Mouse (Mus musculus) kidney, embryonic 15.5 days (tissue): ENCODE results near the gene Rhbg. TPM values are rescaled to one million over a fixed set of nuclear protein-coding genes. Genes with fewer than 3 reads are reported as not detected.

ENCODE experiments used
- ATAC-seq: fragments of 200-750 bp; cut with Nextera tagmentation; replicated peaks from 2 replicates; pipeline ENCODE4 v1.8.0; 2017; ENCODE audit warnings: moderate TSS enrichment; ENCODE audit not compliant: low FRiP score
- H3K27ac ChIP-seq: fragments of 300-500 bp; sonication (generic); 2 replicates; pipeline ENCODE4 v1.5.1; 2015; ENCODE audit warnings: mild to moderate bottlenecking, inconsistent platforms
- H3K27me3 ChIP-seq: fragments of 300-500 bp; sonication (generic); 2 replicates; pipeline ENCODE4 v1.6.1; 2015; ENCODE audit warnings: inconsistent platforms
- H3K36me3 ChIP-seq: fragments of 300-500 bp; sonication (generic); 2 replicates; pipeline ENCODE4 v1.6.1; 2015; ENCODE audit warnings: inconsistent platforms
- H3K4me1 ChIP-seq: fragments of 300-500 bp; sonication (generic); 2 replicates; pipeline ENCODE4 v1.6.1; 2015; ENCODE audit warnings: inconsistent platforms
- H3K4me2 ChIP-seq: fragments of 300-500 bp; sonication (generic); 2 replicates; pipeline ENCODE4 v1.6.1; 2015; ENCODE audit warnings: moderate library complexity, mild to moderate bottlenecking, inconsistent platforms
- H3K4me3 ChIP-seq: fragments of 300-500 bp; sonication (generic); replicated peaks from 2 replicates; pipeline ENCODE4 v1.5.1; 2015; ENCODE audit warnings: mild to moderate bottlenecking, inconsistent platforms
- H3K9ac ChIP-seq: fragments of 300-500 bp; sonication (generic); 2 replicates; pipeline ENCODE4 v1.6.1; 2015; ENCODE audit warnings: mild to moderate bottlenecking, inconsistent platforms
- H3K9me3 ChIP-seq: fragments of 300-500 bp; sonication (generic); replicated peaks from 2 replicates; pipeline ENCODE4 v1.6.1; 2016; ENCODE audit warnings: inconsistent platforms
- WGBS: fragments of 180-500 bp; shearing (Covaris S2); methylation state at CpG from one replicate; pipeline ENCODE4 v1.1.7; 2015; ENCODE audit warnings: mixed read lengths; 5-methylcytosine and 5-hydroxymethylcytosine counted together
- polyA plus RNA-seq: library from polyadenylated mRNA; unstranded; fragments of >200 nt; fragmentation: Nextera tagmentation; extraction: Ambion mirVana; gene quantifications from 2 replicates; pipeline ENCODE4 v1.2.1, GENCODE M21; 2015

Rhbg gene
- polyA plus RNA-seq, 1 experiment from 2014 or later, result 6.6 TPM

DNA sequence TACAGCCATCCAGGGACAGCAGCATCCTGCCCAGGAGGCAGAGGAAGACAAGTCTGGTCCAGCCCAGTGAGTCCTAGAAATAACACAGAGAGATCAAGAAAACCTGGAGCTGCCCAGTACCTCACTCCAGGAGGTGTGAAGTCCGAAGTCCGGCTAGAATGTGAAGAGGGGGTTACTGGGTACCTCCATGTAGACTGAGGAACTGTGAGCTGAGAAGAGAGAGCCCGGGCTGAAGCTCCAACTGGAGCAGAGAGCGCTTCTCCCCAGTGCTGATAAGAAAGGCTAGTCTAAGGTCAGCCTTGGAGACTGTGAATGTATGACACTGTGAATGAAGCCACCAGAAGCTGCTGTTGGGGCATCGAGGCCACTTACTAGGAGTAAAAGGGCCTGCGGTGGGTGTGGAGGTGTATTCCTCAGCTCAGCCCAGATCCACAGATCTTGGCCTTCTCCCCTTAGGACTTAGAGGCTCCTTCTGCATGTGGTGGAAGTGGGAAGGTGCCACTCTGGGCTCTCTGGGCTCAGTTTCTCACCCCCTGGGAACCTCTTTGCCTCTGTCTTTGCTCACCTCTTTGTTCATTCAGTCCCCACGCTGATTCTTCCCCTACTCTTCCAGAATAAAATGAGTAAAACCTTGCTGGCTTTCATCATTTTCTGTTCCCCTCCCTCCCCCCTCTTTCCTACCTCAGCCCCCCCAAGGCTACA is 50.4 kb downstream of the Rhbg start:
- H3K9me3 ChIP-seq, result no peaks in the 10 kb centered on the region
- H3K9ac ChIP-seq, result no peak overlapping the region
- H3K27me3 ChIP-seq, result peaks cover 100% of the 10 kb centered on the region
- H3K27ac ChIP-seq, result no peak overlapping the region
- H3K4me1 ChIP-seq, result peaks cover 15% of the 10 kb centered on the region
- no peak for ATAC-seq
- no peak overlapping the region for H3K4me2 ChIP-seq
- 1% methylated on average over 7 of the region's 7 CpGs for WGBS
- no peaks in the 10 kb centered on the region for H3K36me3 ChIP-seq
- H3K4me3 ChIP-seq, result no peak overlapping the region

DNA sequence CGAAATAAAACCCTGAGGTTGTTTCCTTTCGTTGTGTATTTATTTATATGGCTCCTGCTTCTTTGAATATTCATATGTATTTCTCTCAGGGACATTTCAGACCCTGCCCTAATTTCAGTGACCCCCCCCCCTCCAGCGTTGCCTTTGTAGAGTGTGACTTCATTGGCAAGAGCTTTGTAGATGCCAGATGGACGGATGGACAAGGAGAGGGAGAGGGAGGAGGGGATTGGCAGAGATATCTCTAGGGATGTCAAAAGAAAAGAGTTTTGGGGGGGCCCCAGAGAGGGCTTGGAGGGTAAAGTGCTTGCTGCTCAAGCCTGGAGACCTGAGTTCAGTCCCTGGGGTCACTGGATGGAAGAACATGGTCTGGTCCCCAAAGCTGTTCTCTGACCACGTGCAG is 51.1 kb downstream of the Rhbg start:
- no peak overlapping the region for H3K9ac ChIP-seq
- peaks cover 15% of the 10 kb centered on the region for H3K4me1 ChIP-seq
- H3K27ac ChIP-seq, result no peak overlapping the region
- ATAC-seq, result no peak
- no peak overlapping the region for H3K4me3 ChIP-seq
- H3K9me3 ChIP-seq, result no peaks in the 10 kb centered on the region
- H3K36me3 ChIP-seq, result no peaks in the 10 kb centered on the region
- peaks cover 100% of the 10 kb centered on the region for H3K27me3 ChIP-seq
- no peak overlapping the region for H3K4me2 ChIP-seq
- WGBS, result 13% methylated on average over 5 of the region's 5 CpGs

- Histone ChIP-seq H3K4me3 (no peak overlapping the region), H3K4me1 (peaks cover 15% of the 10 kb centered on the region), H3K27ac (no peak overlapping the region), H3K27me3 (peaks cover 100% of the 10 kb centered on the region), H3K4me2 (no peak overlapping the region), H3K9me3 (no peaks in the 10 kb centered on the region), H3K36me3 (no peaks in the 10 kb centered on the region), H3K9ac (no peak overlapping the region)
- whole genome bisulfite sequencing, result 4% methylated on average over 6 of the region's 6 CpGs
- ATAC-seq, result no peak
Measured at GRCm38 (mm10) chr3:88202986-88203385, 51.5 kb downstream of the Rhbg start.

GRCm38 (mm10) chr3:88201640-88202039 is 52.9 kb downstream of the Rhbg start:
- Histone ChIP-seq H3K4me1 (peaks cover 11% of the 10 kb centered on the region), H3K4me3 (no peak overlapping the region), H3K9ac (no peak overlapping the region), H3K4me2 (no peak overlapping the region), H3K36me3 (no peaks in the 10 kb centered on the region), H3K27me3 (peaks cover 100% of the 10 kb centered on the region), H3K27ac (no peak overlapping the region), H3K9me3 (no peaks in the 10 kb centered on the region)
- 14% methylated on average over 5 of the region's 5 CpGs for WGBS
- ATAC-seq, result no peak

- H3K36me3 ChIP-seq, result no peaks in the 10 kb centered on the region
- peak overlapping the region; percentile 35 for H3K4me3 ChIP-seq
- H3K9ac ChIP-seq, result 0 out of 2 replicates have a peak overlapping the region, but pooled peaks have one; percentile 3
- H3K27me3 ChIP-seq, result peaks cover 99% of the 10 kb centered on the region
- peak overlapping the region; percentile 53 for H3K4me2 ChIP-seq
- 1% methylated on average over 36 of the region's 37 CpGs for WGBS
- H3K9me3 ChIP-seq, result no peaks in the 10 kb centered on the region
- ATAC-seq, result no peak
- H3K27ac ChIP-seq, result no peak overlapping the region
- H3K4me1 ChIP-seq, result peaks cover 11% of the 10 kb centered on the region
Measured at GRCm38 (mm10) chr3:88200972-88201330, 53.6 kb downstream of the Rhbg start.

DNA sequence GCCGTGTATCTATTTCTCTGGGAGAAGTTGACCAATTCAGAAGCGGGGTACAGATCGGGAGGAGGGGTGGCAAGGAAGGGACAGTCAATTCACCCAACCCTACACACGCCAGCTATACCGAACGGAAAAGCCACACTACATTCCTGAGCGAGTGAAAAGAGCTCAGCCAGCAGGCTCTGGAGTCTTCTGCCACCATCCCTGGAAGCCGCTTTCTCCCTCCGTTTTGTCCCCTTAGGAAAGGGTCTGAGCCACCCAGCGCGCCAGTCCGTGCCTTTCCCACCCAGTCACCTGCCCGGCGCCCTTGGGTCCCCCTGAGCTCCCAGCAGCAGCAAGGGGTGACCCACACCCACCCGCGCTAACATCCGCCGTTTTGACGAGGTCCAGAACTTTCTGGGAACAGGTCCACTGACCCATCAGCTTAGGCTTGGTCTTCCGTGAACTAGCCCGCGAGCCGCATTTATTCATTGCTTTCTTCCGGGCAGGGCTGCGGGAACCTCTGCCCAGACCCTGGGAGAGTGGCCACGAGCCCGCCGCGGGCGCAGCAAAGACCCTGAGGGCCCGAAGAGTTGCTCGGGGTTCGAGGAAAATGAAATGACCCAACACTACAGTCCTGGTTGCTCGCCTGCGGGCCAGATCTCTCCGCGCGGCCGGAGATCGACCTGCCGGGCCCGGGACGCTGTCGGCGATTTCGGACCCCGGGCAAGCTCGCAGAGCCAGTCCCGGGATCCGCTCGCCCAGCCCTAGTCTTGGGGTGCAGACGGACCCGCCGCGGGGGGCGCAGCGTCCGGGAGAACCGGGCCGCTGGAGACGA is 54.1 kb downstream of the Rhbg start:
- Histone ChIP-seq H3K9me3 (no peaks in the 10 kb centered on the region), H3K4me2 (peak overlapping the region; percentile 53), H3K27ac (no peak overlapping the region), H3K9ac (0 out of 2 replicates have a peak overlapping the region, but pooled peaks have one; percentile 3), H3K4me3 (peak overlapping the region; percentile 35), H3K36me3 (no peaks in the 10 kb centered on the region), H3K4me1 (peaks cover 11% of the 10 kb centered on the region), H3K27me3 (peaks cover 99% of the 10 kb centered on the region)
- ATAC-seq, result no peak
- 1% methylated on average over 61 of the region's 61 CpGs for WGBS

- H3K4me1 ChIP-seq, result peaks cover 11% of the 10 kb centered on the region
- no peak overlapping the region for H3K4me2 ChIP-seq
- WGBS, result 29% methylated on average over 2 of the region's 2 CpGs
- H3K27me3 ChIP-seq, result peaks cover 97% of the 10 kb centered on the region
- H3K9me3 ChIP-seq, result no peaks in the 10 kb centered on the region
- no peaks in the 10 kb centered on the region for H3K36me3 ChIP-seq
- no peak overlapping the region for H3K9ac ChIP-seq
- H3K27ac ChIP-seq, result no peak overlapping the region
- H3K4me3 ChIP-seq, result no peak overlapping the region
- no peak for ATAC-seq
Measured at GRCm38 (mm10) chr3:88199541-88200110, 54.9 kb downstream of the Rhbg start.

DNA sequence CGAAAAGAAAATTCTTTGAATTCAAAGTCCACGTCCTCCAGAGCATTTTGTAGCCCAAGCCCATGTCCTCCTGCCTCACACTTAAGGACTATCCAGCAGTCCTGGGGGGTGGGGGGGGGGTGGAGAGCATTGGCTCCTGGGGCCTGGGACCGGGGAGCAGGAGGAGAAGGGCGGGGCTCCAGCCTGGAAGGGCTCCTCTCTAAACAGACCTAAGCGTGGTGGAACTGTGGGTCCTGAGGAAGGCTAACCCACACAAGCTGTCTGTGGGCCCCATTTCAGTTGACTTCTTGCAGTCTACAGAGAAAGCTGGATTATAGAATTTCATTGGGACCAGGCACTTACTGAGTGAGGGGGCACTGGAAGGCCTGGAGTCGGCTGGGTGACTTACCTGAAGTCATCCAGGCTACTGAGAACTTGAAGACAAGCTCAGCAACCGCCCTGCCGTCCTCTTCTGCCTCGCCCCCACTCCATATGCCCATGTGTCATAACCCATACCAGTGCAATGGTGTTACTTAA is 55.9 kb downstream of the Rhbg start:
- Histone ChIP-seq H3K4me2 (no peak overlapping the region), H3K27ac (no peak overlapping the region), H3K9ac (no peak overlapping the region), H3K36me3 (no peaks in the 10 kb centered on the region), H3K4me1 (peaks cover 11% of the 10 kb centered on the region), H3K9me3 (no peaks in the 10 kb centered on the region), H3K27me3 (peaks cover 97% of the 10 kb centered on the region), H3K4me3 (no peak overlapping the region)
- no peak for ATAC-seq
- 5% methylated on average over 9 of the region's 9 CpGs for WGBS

- Histone ChIP-seq H3K4me1 (peaks cover 11% of the 10 kb centered on the region), H3K9me3 (no peaks in the 10 kb centered on the region), H3K4me2 (no peak overlapping the region), H3K4me3 (no peak overlapping the region), H3K36me3 (no peaks in the 10 kb centered on the region), H3K9ac (no peak overlapping the region), H3K27ac (no peak overlapping the region), H3K27me3 (peaks cover 97% of the 10 kb centered on the region)
- no peak for ATAC-seq
- WGBS, result 12% methylated on average over 10 of the region's 10 CpGs
Measured at GRCm38 (mm10) chr3:88197741-88198504, 56.6 kb downstream of the Rhbg start.
